Mouse (Mus musculus) lung, postnatal 0 days (tissue): ENCODE measurements around the gene Tspan8. TPM values are rescaled to one million over a fixed set of nuclear protein-coding genes. Genes with fewer than 3 reads are reported as not detected.

ENCODE experiments used
- ATAC-seq: fragments of 200-750 bp; cut with Nextera tagmentation; 2 replicates; pipeline ENCODE4 v1.8.0; 2017; ENCODE audit warnings: moderate library complexity
- DNase-seq: peaks from one replicate; pipeline ENCODE4 v3.0.0-alpha.2; 2016; ENCODE audit warnings: low spot score
- H3K27ac ChIP-seq: fragments of 300-500 bp; sonication (generic); 2 replicates; pipeline ENCODE4 v1.5.1; 2014; ENCODE audit warnings: antibody characterized with exemption, mild to moderate bottlenecking, low read length, mixed read lengths
- H3K27me3 ChIP-seq: fragments of 300-500 bp; sonication (generic); replicated peaks from 2 replicates; pipeline ENCODE4 v1.6.1; 2014; ENCODE audit warnings: low read length, mixed read lengths; ENCODE audit not compliant: insufficient read depth
- H3K36me3 ChIP-seq: fragments of 300-500 bp; sonication (generic); 2 replicates; pipeline ENCODE4 v1.6.1; 2014; ENCODE audit warnings: low read length, mixed read lengths; ENCODE audit not compliant: insufficient read depth
- H3K4me1 ChIP-seq: fragments of 300-500 bp; sonication (generic); 2 replicates; pipeline ENCODE4 v1.6.1; 2014; ENCODE audit warnings: antibody characterized with exemption, low read depth, low read length, mixed read lengths; ENCODE audit not compliant: insufficient read depth
- H3K4me2 ChIP-seq: fragments of 300-500 bp; sonication (generic); replicated peaks from 2 replicates; pipeline ENCODE4 v1.6.1; 2014; ENCODE audit warnings: low read depth, mild to moderate bottlenecking, low read length, moderate library complexity, mixed read lengths
- H3K4me3 ChIP-seq: fragments of 300-500 bp; sonication (generic); 2 replicates; pipeline ENCODE4 v1.5.1; 2014; ENCODE audit warnings: low read depth, low read length
- H3K9ac ChIP-seq: fragments of 300-500 bp; sonication (generic); replicated peaks from 2 replicates; pipeline ENCODE4 v1.6.1; 2014; ENCODE audit warnings: low read depth, mild to moderate bottlenecking
- H3K9me3 ChIP-seq: fragments of 300-500 bp; sonication (generic); 2 replicates; pipeline ENCODE4 v1.6.1; 2016; ENCODE audit warnings: low read length, mixed read lengths
- CTCF ChIP-seq: IDR thresholded peaks from 2 replicates; pipeline ENCODE4 v1.5.1; 2016; ENCODE audit warnings: antibody characterized with exemption, mild to moderate bottlenecking
- EP300 ChIP-seq: IDR thresholded peaks from 2 replicates; pipeline ENCODE4 v1.6.1; 2016; ENCODE audit warnings: antibody characterized with exemption, mild to moderate bottlenecking, control low read depth
- WGBS: fragments of 180-500 bp; shearing (Covaris S2); extraction: QIAGEN DNeasy Blood & Tissue Kit; methylation state at CpG from one replicate; pipeline ENCODE4 v1.1.7; 2014; 5-methylcytosine and 5-hydroxymethylcytosine counted together
- polyA plus RNA-seq: library from polyadenylated mRNA; unstranded; fragments of >200 nt; fragmentation: Nextera tagmentation; extraction: Ambion mirVana; gene quantifications from 2 replicates; pipeline ENCODE4 v1.2.1, GENCODE M21; 2015

The Tspan8 gene
- polyA plus RNA-seq, 1 experiment from 2014 or later: 253 TPM

GRCm38 (mm10) chr10:115897235-115897634, 80.6 kb downstream of the Tspan8 start:
- no peaks in the 10 kb centered on the region for H3K4me1 ChIP-seq
- 39% methylated on average over 7 of the region's 7 CpGs for WGBS
- no peak overlapping the region for H3K4me3 ChIP-seq
- H3K9me3 ChIP-seq: no peaks in the 10 kb centered on the region
- H3K27me3 ChIP-seq: no peaks in the 10 kb centered on the region
- ATAC-seq: peak; percentile 90
- H3K27ac ChIP-seq: peak overlapping the region; percentile 54; the same call in 1 of the 2 replicates
- H3K4me2 ChIP-seq: 0 out of 2 replicates have a peak overlapping the region, but pooled peaks have one; percentile 8
- H3K36me3 ChIP-seq: no peaks in the 10 kb centered on the region
- DNase-seq: peak; percentile 90
- TF ChIP-seq CTCF: no peak
- TF ChIP-seq EP300: peak; percentile 24; the same call in 1 of the 2 replicates
- H3K9ac ChIP-seq: no peak overlapping the region

Other genes with a start within 250 kb of the Tspan8 start
- not detected in 2 replicates for gene A930009A15Rik, start 246.8 kb upstream of the Tspan8 start, polyA plus RNA-seq
- 0.23 and 0.35 TPM in 2 replicates for gene Lgr5, start 229.1 kb upstream of the Tspan8 start, polyA plus RNA-seq
- 2.6 and 3.3 TPM in 2 replicates for gene Ptprr, start 201.4 kb downstream of the Tspan8 start, polyA plus RNA-seq